Mouse (Mus musculus) cortical plate, adult 2 months (tissue): ENCODE results near the gene Hoga1.

Experiments
- CTCF ChIP-seq: fragments of 200-500 bp; IDR thresholded peaks from 2 replicates; pipeline ENCODE4 v1.5.1; 2011; ENCODE audit warnings: mild to moderate bottlenecking, control low read depth, low read length; ENCODE audit not compliant: insufficient read depth; ENCODE audit errors: extremely low read depth
- POLR2A ChIP-seq: fragments of 200-500 bp; IDR thresholded peaks from 2 replicates; pipeline ENCODE4 v1.6.1; 2011; ENCODE audit warnings: mild to moderate bottlenecking, low read length, control low read depth; ENCODE audit not compliant: insufficient read depth; ENCODE audit errors: extremely low read depth

DNA sequence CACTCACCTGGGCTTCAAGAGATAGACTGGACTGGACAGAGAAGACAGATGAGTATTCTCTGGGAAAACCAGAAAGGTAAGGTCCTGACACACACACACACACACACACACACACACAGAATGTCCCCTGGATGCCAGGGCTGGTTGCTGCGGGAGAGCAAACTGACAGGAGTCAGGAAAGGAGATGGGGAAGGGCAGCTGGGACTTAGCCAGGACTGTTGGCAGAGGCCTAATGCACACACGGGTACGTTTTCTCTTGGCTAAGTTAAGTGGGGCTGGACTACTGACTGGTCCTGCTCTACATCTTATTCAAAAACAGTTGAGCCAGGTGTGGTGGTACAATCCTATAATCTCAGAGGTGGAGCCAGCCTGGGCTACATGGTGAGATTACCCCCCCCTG, 9.1 kb upstream of the Hoga1 start:
- no peak for TF ChIP-seq CTCF
- no peak for TF ChIP-seq POLR2A
